ENCODE assay signal across 20 mouse cellular contexts in genomic region chr4:46742601-46743000, GRCm38 (mm10).
DNase-seq lines count a peak whose midpoint lies in the region; ATAC-seq and TF ChIP-seq lines count a peak whose summit lies in the region.
"Had no signal": no experiment of that assay in that cellular context is flagged by ENCODE, and none has a peak within 500 bp of the region (broad histone marks: within the 10 kb centered on the region; RNA-seq: fewer than 3 reads in every experiment).

No protein-coding gene starts in this region.

- H3K36me3 ChIP-seq in forebrain, embryonic 10.5 days (replicated peaks): no peaks in the 10 kb centered on the region
- H3K36me3 ChIP-seq in forebrain, postnatal 0 days (ENCODE audit: insufficient read depth): no peaks in the 10 kb centered on the region
- no peaks in the 10 kb centered on the region for H3K36me3 ChIP-seq in neural tube, embryonic 11.5 days (ENCODE audit: control insufficient read depth, insufficient read depth, low read length)
- H3K36me3 ChIP-seq in midbrain, embryonic 12.5 days: no peaks in the 10 kb centered on the region
- H3K36me3 ChIP-seq: forebrain, embryonic 12.5 days; heart, embryonic 12.5 days; limb, embryonic 15.5 days had no signal

- H3K4me1 ChIP-seq in forebrain, embryonic 10.5 days: peaks cover 20% of the 10 kb centered on the region
- no peaks in the 10 kb centered on the region for H3K4me1 ChIP-seq in forebrain, postnatal 0 days (ENCODE audit: insufficient read depth)
- no peaks in the 10 kb centered on the region for H3K4me1 ChIP-seq in neural tube, embryonic 11.5 days (ENCODE audit: control insufficient read depth, insufficient read depth, low read length)
- peaks cover 29% of the 10 kb centered on the region for H3K4me1 ChIP-seq in midbrain, embryonic 12.5 days
- H3K4me1 ChIP-seq: limb, embryonic 15.5 days had no signal

- H3K4me3 ChIP-seq in forebrain, embryonic 10.5 days: no peak overlapping the region
- no peak overlapping the region for H3K4me3 ChIP-seq in forebrain, postnatal 0 days (ENCODE audit: low read depth, low read length)
- no peak overlapping the region for H3K4me3 ChIP-seq in neural tube, embryonic 11.5 days (ENCODE audit: low read depth, low read length)
- no peak overlapping the region for H3K4me3 ChIP-seq in midbrain, embryonic 12.5 days
- H3K4me3 ChIP-seq: forebrain, embryonic 12.5 days; heart, embryonic 12.5 days; limb, embryonic 15.5 days had no signal

- no peak overlapping the region for H3K4me2 ChIP-seq in forebrain, postnatal 0 days (ENCODE audit: low read depth)
- H3K4me2 ChIP-seq in neural tube, embryonic 11.5 days (ENCODE audit: low read depth): no peak overlapping the region
- no peak overlapping the region for H3K4me2 ChIP-seq in midbrain, embryonic 12.5 days (replicated peaks)
- H3K4me2 ChIP-seq: forebrain, embryonic 12.5 days; heart, embryonic 12.5 days; limb, embryonic 15.5 days; lung, embryonic 14.5 days had no signal

- no peak for DNase-seq in forebrain, embryonic 10.5 days (ENCODE audit: extremely low spot score, low spot score)
- no peak for DNase-seq in forebrain, postnatal 0 days
- DNase-seq in neural tube, embryonic 11.5 days (ENCODE audit: low spot score): no peak
- no peak for DNase-seq in neural tube, embryonic 10.5 days (ENCODE audit: extremely low spot score, low spot score)
- DNase-seq in adrenal gland, postnatal 25 days: no peak
- no peak for DNase-seq in frontal cortex, postnatal 14 days (ENCODE audit: low spot score in 2 of 2)
- no peak for DNase-seq in heart, postnatal 10 days
- DNase-seq: cerebellum, adult 11 months; cerebellum, postnatal 10 days; heart, adult 11 months; kidney, adult 18-20 months; left cerebral cortex, postnatal 4 days; lung, embryonic 14.5 days; lung, postnatal 36 days; right cerebral cortex, postnatal 14 days had no signal

- no peaks in the 10 kb centered on the region for H3K9me3 ChIP-seq in forebrain, embryonic 10.5 days
- H3K9me3 ChIP-seq in forebrain, postnatal 0 days (ENCODE audit: low read length): no peaks in the 10 kb centered on the region
- no peaks in the 10 kb centered on the region for H3K9me3 ChIP-seq in neural tube, embryonic 11.5 days (ENCODE audit: control insufficient read depth, low read length)
- H3K9me3 ChIP-seq in midbrain, embryonic 12.5 days: no peaks in the 10 kb centered on the region
- H3K9me3 ChIP-seq: forebrain, embryonic 12.5 days; heart, embryonic 12.5 days; limb, embryonic 15.5 days had no signal

- H3K9ac ChIP-seq in forebrain, postnatal 0 days: no peak overlapping the region
- H3K9ac ChIP-seq in neural tube, embryonic 11.5 days (ENCODE audit: low read length): no peak overlapping the region
- no peak overlapping the region for H3K9ac ChIP-seq in midbrain, embryonic 12.5 days (replicated peaks)
- H3K9ac ChIP-seq: forebrain, embryonic 12.5 days; heart, embryonic 12.5 days; limb, embryonic 15.5 days; liver, embryonic 14.5 days; lung, embryonic 14.5 days had no signal

- ATAC-seq in forebrain, postnatal 0 days: no peak
- no peak for ATAC-seq in neural tube, embryonic 11.5 days (ENCODE audit: insufficient read depth, low FRiP score, low TSS enrichment)
- 0 out of 2 replicates have a peak, but pooled peaks have one; percentile 47 for ATAC-seq in midbrain, embryonic 12.5 days (ENCODE audit: low FRiP score, low read depth)

- TF ChIP-seq CTCF in forebrain, postnatal 0 days (IDR thresholded peaks at IDR 0.05; ENCODE audit: low read depth): no peak

- intact Hi-C loops in heart, postnatal 10 days (cut with DNase I): no loop called here

- WGBS in forebrain, embryonic 10.5 days: 39% methylated on average over 2 of the region's 2 CpGs
- WGBS in forebrain, postnatal 0 days: 16% methylated on average over 2 of the region's 2 CpGs
- 33% methylated on average over 2 of the region's 2 CpGs for WGBS in neural tube, embryonic 11.5 days
- 26% methylated on average over 2 of the region's 2 CpGs for WGBS in midbrain, embryonic 12.5 days

- peaks cover 5% of the 10 kb centered on the region; the same call in 1 of the 2 replicates for H3K27me3 ChIP-seq in forebrain, embryonic 10.5 days (ENCODE audit: poor library complexity, severe bottlenecking)
- no peaks in the 10 kb centered on the region for H3K27me3 ChIP-seq in forebrain, postnatal 0 days (ENCODE audit: insufficient read depth, low read length)
- no peaks in the 10 kb centered on the region for H3K27me3 ChIP-seq in neural tube, embryonic 11.5 days (ENCODE audit: control insufficient read depth, insufficient read depth, low read length)
- H3K27me3 ChIP-seq in midbrain, embryonic 12.5 days: no peaks in the 10 kb centered on the region
- H3K27me3 ChIP-seq: limb, embryonic 15.5 days had no signal

- 0 out of 2 replicates have a peak overlapping the region, but pooled peaks have one; percentile 44 for H3K27ac ChIP-seq in forebrain, embryonic 10.5 days
- no peak overlapping the region for H3K27ac ChIP-seq in forebrain, postnatal 0 days (ENCODE audit: low read depth, low read length)
- 0 out of 2 replicates have a peak overlapping the region, but pooled peaks have one; percentile 39 for H3K27ac ChIP-seq in neural tube, embryonic 11.5 days (ENCODE audit: low read depth, low read length)
- peak overlapping the region; percentile 56; the same call in 1 of the 2 replicates for H3K27ac ChIP-seq in midbrain, embryonic 12.5 days (replicated peaks)
- H3K27ac ChIP-seq: forebrain, embryonic 12.5 days; limb, embryonic 15.5 days; liver, embryonic 14.5 days had no signal
